Mouse (Mus musculus): ENCODE measurements around the gene Fgfr2. TPM values are rescaled to one million over a fixed set of nuclear protein-coding genes. Genes with fewer than 3 reads are reported as not detected.
A peak's percentile ranks its signal among the peaks of the same experiment; 100 is the strongest.
"Not testable (repeated sequence)": the region's sequence is repeated elsewhere in the genome, so short reads cannot be mapped to it uniquely, and the experiment has no call there.

The Fgfr2 gene
- polyA plus RNA-seq, 1 experiment from 2014 or later, result 92.5 TPM

DNA sequence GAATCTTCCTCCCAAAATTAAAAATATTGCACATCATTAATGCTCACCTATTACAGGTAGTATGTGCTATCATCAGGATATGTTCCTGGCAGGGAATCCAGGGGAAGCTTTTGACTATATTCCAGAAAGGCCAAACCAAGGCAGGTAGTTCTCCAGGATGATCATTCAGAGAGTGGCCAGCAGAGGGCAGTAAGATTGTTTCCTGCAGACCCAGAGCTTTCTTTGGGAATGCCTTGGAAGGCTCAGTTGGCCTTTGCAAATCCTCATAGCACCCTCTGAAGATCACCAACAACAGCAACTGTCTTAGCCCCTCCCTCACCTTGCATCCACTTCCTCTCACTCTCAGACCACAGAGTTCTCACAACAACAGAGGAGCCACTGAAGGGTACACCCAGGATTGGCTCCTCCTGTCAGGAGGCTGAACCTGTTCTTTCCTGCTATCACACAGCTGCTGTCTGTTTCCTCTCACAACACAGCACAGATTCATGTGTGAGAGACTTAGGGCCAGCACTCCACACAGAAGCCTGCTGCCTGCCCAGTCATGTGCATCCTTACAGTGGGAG lies 2068.3 kb downstream of the Fgfr2 start:
- no peak overlapping the region for H3K4me3 ChIP-seq
- H3K36me3 ChIP-seq, result no peaks in the 10 kb centered on the region
- DNase-seq (ENCODE audit: low spot score), result peak; percentile 19
- no peaks in the 10 kb centered on the region for H3K27me3 ChIP-seq (ENCODE audit: insufficient read depth, poor library complexity, severe bottlenecking)
- no peaks in the 10 kb centered on the region for H3K9me3 ChIP-seq
- H3K4me1 ChIP-seq (replicated peaks), result no peaks in the 10 kb centered on the region
- no peak overlapping the region for H3K27ac ChIP-seq

DNA sequence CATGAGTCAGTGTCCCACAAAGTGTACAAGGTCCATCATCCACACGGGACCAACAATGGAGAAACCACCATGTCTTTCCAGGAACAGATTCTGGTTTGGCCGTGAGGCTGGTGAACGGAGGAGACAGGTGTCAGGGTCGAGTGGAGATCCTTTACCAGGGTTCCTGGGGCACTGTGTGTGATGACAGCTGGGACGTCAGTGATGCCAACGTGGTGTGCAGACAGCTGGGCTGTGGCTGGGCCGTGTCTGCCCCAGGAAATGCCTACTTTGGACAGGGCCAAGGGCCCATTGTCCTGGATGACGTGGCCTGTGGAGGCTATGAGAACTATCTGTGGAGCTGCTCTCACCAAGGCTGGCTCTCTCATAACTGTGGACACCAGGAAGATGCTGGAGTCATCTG lies 2073.3 kb downstream of the Fgfr2 start:
- WGBS, result 86% methylated on average over 8 of the region's 8 CpGs
- H3K27ac ChIP-seq; H3K4me3 ChIP-seq; H3K9me3 ChIP-seq; H3K36me3 ChIP-seq; H3K4me1 ChIP-seq (replicated peaks); H3K27me3 ChIP-seq (ENCODE audit: insufficient read depth, poor library complexity, severe bottlenecking); DNase-seq (ENCODE audit: low spot score): not testable (repeated sequence)

- 35% methylated on average over 3 of the region's 3 CpGs for WGBS
- not testable (repeated sequence) for H3K4me1 ChIP-seq (replicated peaks); DNase-seq (ENCODE audit: low spot score); H3K9me3 ChIP-seq; H3K27ac ChIP-seq; H3K4me3 ChIP-seq; H3K27me3 ChIP-seq (ENCODE audit: insufficient read depth, poor library complexity, severe bottlenecking); H3K36me3 ChIP-seq
Measured at GRCm38 (mm10) chr7:131045258-131045835, 2077.8 kb downstream of the Fgfr2 start.

GRCm38 (mm10) chr7:131042657-131043056 lies 2080.5 kb downstream of the Fgfr2 start:
- WGBS, result 62% methylated on average over 1 of the region's 1 CpGs

GRCm38 (mm10) chr7:131040760-131041159 lies 2082.4 kb downstream of the Fgfr2 start:
- H3K27me3 ChIP-seq (ENCODE audit: insufficient read depth, poor library complexity, severe bottlenecking); H3K36me3 ChIP-seq; H3K4me3 ChIP-seq; H3K9me3 ChIP-seq; H3K27ac ChIP-seq; H3K4me1 ChIP-seq (replicated peaks); DNase-seq (ENCODE audit: low spot score): not testable (repeated sequence)
- 79% methylated on average over 8 of the region's 8 CpGs for WGBS

More at GRCm38 (mm10) chr7:131042657-131043056, 2080.5 kb downstream of the Fgfr2 start:
- Histone ChIP-seq H3K27me3 (ENCODE audit: insufficient read depth, poor library complexity, severe bottlenecking) (0 out of 2 replicates have a peak, but pooled peaks cover 2% of the 10 kb centered on the region), H3K36me3 (no peaks in the 10 kb centered on the region), H3K4me3 (no peak overlapping the region), H3K4me1 (replicated peaks) (no peaks in the 10 kb centered on the region), H3K9me3 (no peaks in the 10 kb centered on the region), H3K27ac (no peak overlapping the region)
- no peak for DNase-seq (ENCODE audit: low spot score)

DNA sequence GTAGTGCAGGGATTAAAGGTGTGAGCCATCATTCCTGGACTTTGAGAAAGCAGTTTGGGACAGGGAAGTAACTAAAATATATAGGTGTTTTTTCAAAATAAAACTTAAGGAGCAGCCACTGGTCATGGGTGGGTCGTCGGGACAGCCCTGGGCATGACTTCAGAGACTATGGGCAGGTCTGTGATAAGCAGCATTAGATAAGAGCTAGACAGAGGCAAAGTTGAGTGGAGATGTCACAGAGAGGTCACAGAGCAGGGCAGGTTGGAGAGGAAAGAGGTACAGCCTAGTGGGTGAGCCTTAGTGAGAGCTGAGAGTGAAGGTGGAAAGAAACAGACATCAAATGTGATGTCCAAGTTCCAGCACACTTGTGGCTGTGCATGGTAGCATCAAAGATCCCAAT lies 2086.1 kb downstream of the Fgfr2 start:
- WGBS, result 93% methylated on average over 2 of the region's 2 CpGs
- Histone ChIP-seq H3K9me3 (no peaks in the 10 kb centered on the region), H3K4me3 (no peak overlapping the region), H3K4me1 (replicated peaks) (peaks cover 12% of the 10 kb centered on the region), H3K27ac (no peak overlapping the region), H3K27me3 (ENCODE audit: insufficient read depth, poor library complexity, severe bottlenecking) (no peaks in the 10 kb centered on the region; the same call in 1 of the 2 replicates), H3K36me3 (no peaks in the 10 kb centered on the region)
- no peak for DNase-seq (ENCODE audit: low spot score)

- H3K27me3 ChIP-seq (ENCODE audit: insufficient read depth, poor library complexity, severe bottlenecking), result no peaks in the 10 kb centered on the region; the same call in 1 of the 2 replicates
- no peaks in the 10 kb centered on the region for H3K36me3 ChIP-seq
- no peak overlapping the region for H3K4me3 ChIP-seq
- H3K4me1 ChIP-seq (replicated peaks), result peaks cover 12% of the 10 kb centered on the region
- H3K27ac ChIP-seq, result no peak overlapping the region
- WGBS, result 78% methylated on average over 3 of the region's 3 CpGs
- no peak for DNase-seq (ENCODE audit: low spot score)
- no peaks in the 10 kb centered on the region for H3K9me3 ChIP-seq
Measured at GRCm38 (mm10) chr7:131036396-131036795, 2086.8 kb downstream of the Fgfr2 start.

- no peaks in the 10 kb centered on the region for H3K36me3 ChIP-seq
- H3K27me3 ChIP-seq (ENCODE audit: insufficient read depth, poor library complexity, severe bottlenecking), result peaks cover 21% of the 10 kb centered on the region
- DNase-seq (ENCODE audit: low spot score), result no peak
- 90% methylated on average over 5 of the region's 5 CpGs for WGBS
- peaks cover 15% of the 10 kb centered on the region for H3K4me1 ChIP-seq (replicated peaks)
- H3K4me3 ChIP-seq, result no peak within 1 kb of the TSS
- no peak within 1 kb of the TSS for H3K27ac ChIP-seq
- H3K9me3 ChIP-seq, result no peaks in the 10 kb centered on the region
Measured at GRCm38 (mm10) chr7:131031755-131032154, 2091.4 kb downstream of the Fgfr2 start, which contains the start of gene Dmbt1. Gene Dmbt1 (plus strand): TSS chr7:131032053.

DNA sequence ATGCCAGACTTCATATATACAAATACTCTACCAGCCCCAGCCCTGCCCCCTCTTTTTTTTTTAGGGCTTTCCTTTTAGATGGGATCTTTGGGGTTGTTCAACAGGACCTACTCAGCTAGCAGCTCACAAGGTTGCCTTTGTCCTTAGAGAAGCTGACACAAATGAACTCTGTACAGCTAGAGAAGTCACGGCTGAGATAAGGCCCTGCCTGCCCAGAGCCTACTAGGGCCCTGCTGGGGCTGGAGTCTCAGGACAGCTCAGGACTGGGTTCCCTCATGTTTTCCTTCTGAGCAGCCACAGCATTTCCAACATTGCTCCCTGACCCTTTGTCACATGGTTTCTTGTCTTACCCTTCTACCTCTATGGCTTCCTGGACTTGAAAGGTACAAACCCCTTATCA lies 2095.6 kb downstream of the Fgfr2 start:
- peaks cover 42% of the 10 kb centered on the region for H3K27me3 ChIP-seq (ENCODE audit: insufficient read depth, poor library complexity, severe bottlenecking)
- H3K27ac ChIP-seq, result no peak overlapping the region
- H3K4me1 ChIP-seq (replicated peaks), result peaks cover 13% of the 10 kb centered on the region
- no peak overlapping the region for H3K4me3 ChIP-seq
- no peak for DNase-seq (ENCODE audit: low spot score)
- H3K36me3 ChIP-seq, result no peaks in the 10 kb centered on the region
- H3K9me3 ChIP-seq, result no peaks in the 10 kb centered on the region
- 74% methylated on average over 1 of the region's 1 CpGs for WGBS

DNA sequence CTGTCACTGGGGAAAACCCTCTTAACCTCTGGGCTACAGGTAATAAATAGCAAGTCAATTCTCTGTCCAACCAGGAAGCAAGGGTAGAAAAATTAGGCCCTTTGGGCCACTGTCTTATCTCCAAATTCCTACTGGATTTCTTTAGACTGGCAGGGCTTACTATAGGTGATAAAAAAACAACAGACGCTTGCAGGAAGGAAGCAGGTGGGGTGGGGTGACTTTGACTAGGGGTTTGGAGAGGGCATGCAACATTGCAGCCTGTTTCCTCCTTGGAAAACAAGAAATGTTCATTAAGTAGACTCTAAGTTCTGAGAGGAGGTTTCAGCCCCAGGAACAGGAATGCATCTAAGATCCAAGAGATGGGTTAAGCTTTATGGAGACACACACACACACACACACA lies 2098.3 kb downstream of the Fgfr2 start:
- H3K4me3 ChIP-seq, result no peak overlapping the region
- no peaks in the 10 kb centered on the region for H3K9me3 ChIP-seq
- H3K4me1 ChIP-seq (replicated peaks), result peaks cover 13% of the 10 kb centered on the region
- no peaks in the 10 kb centered on the region for H3K36me3 ChIP-seq
- peaks cover 31% of the 10 kb centered on the region for H3K27me3 ChIP-seq (ENCODE audit: insufficient read depth, poor library complexity, severe bottlenecking)
- WGBS, result 69% methylated on average over 1 of the region's 1 CpGs
- DNase-seq (ENCODE audit: low spot score), result no peak
- H3K27ac ChIP-seq, result no peak overlapping the region

- peaks cover 6% of the 10 kb centered on the region for H3K9me3 ChIP-seq
- no peak overlapping the region for H3K4me3 ChIP-seq
- peaks cover 1% of the 10 kb centered on the region for H3K27me3 ChIP-seq (ENCODE audit: insufficient read depth, poor library complexity, severe bottlenecking)
- H3K27ac ChIP-seq, result no peak overlapping the region
- 94% methylated on average over 2 of the region's 2 CpGs for WGBS
- H3K4me1 ChIP-seq (replicated peaks), result no peaks in the 10 kb centered on the region
- DNase-seq (ENCODE audit: low spot score), result no peak
- H3K36me3 ChIP-seq, result no peaks in the 10 kb centered on the region
Measured at GRCm38 (mm10) chr7:131019181-131019580, 2104.0 kb downstream of the Fgfr2 start.

GRCm38 (mm10) chr7:131011901-131012300 lies 2111.2 kb downstream of the Fgfr2 start:
- Histone ChIP-seq H3K36me3 (no peaks in the 10 kb centered on the region), H3K9me3 (peaks cover 7% of the 10 kb centered on the region), H3K4me3 (no peak overlapping the region), H3K27ac (no peak overlapping the region), H3K4me1 (replicated peaks) (no peaks in the 10 kb centered on the region), H3K27me3 (ENCODE audit: insufficient read depth, poor library complexity, severe bottlenecking) (no peaks in the 10 kb centered on the region)
- DNase-seq (ENCODE audit: low spot score), result no peak
- WGBS, result 88% methylated on average over 1 of the region's 1 CpGs

DNA sequence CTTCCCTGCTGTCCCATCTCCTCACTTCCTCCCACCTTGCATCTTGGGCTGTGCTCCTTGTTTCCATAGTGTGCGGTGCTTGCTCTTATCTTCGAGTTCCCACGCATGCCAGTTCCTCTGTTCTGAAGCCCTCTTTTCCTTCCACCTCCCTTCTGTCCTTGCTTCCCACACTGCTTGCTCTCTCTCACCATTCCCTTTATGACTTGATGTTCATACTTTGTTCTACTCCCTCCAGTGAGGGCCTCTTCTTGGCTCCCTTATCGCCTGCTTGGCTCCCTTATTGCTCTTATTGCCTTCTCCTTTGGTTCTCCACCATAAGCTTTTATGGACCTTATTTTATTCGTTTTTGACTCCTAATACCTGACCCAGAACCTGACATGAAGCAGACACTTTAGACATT lies 2114.0 kb downstream of the Fgfr2 start:
- Histone ChIP-seq H3K27ac (no peak overlapping the region), H3K27me3 (ENCODE audit: insufficient read depth, poor library complexity, severe bottlenecking) (no peaks in the 10 kb centered on the region), H3K36me3 (no peaks in the 10 kb centered on the region), H3K4me3 (no peak overlapping the region), H3K9me3 (peaks cover 22% of the 10 kb centered on the region), H3K4me1 (replicated peaks) (no peaks in the 10 kb centered on the region)
- 83% methylated on average over 5 of the region's 5 CpGs for WGBS
- no peak for DNase-seq (ENCODE audit: low spot score)

GRCm38 (mm10) chr7:131007221-131007620 lies 2115.9 kb downstream of the Fgfr2 start:
- Histone ChIP-seq H3K27ac (no peak overlapping the region), H3K27me3 (ENCODE audit: insufficient read depth, poor library complexity, severe bottlenecking) (no peaks in the 10 kb centered on the region), H3K4me1 (replicated peaks) (no peaks in the 10 kb centered on the region), H3K4me3 (no peak overlapping the region), H3K9me3 (peaks cover 22% of the 10 kb centered on the region), H3K36me3 (no peaks in the 10 kb centered on the region)
- DNase-seq (ENCODE audit: low spot score), result no peak
- 94% methylated on average over 2 of the region's 2 CpGs for WGBS

Data from hindbrain, embryonic 10.5 days (tissue).